Mouse (Mus musculus) midbrain, embryonic 16.5 days (tissue): ENCODE data around the gene Hipk2. TPM values are rescaled to one million over a fixed set of nuclear protein-coding genes. Genes with fewer than 3 reads are reported as not detected.
A peak's percentile ranks its signal among the peaks of the same experiment; 100 is the strongest.

Source experiments
- ATAC-seq: fragments of 200-750 bp; cut with Nextera tagmentation; 2 replicates; pipeline ENCODE4 v1.8.0; 2017; ENCODE audit warnings: moderate TSS enrichment
- H3K27ac ChIP-seq: fragments of 300-500 bp; sonication (generic); 2 replicates; pipeline ENCODE4 v1.5.1; 2014; ENCODE audit warnings: mild to moderate bottlenecking, low read length, mixed read lengths
- H3K27me3 ChIP-seq: fragments of 300-500 bp; sonication (generic); 2 replicates; pipeline ENCODE4 v1.6.1; 2014; ENCODE audit warnings: low read depth, low read length, mixed read lengths; ENCODE audit not compliant: control insufficient read depth, insufficient read depth
- H3K36me3 ChIP-seq: fragments of 300-500 bp; sonication (generic); 2 replicates; pipeline ENCODE4 v1.6.1; 2014; ENCODE audit warnings: mild to moderate bottlenecking, low read length, moderate library complexity, mixed read lengths; ENCODE audit not compliant: control insufficient read depth, insufficient read depth
- H3K4me1 ChIP-seq: fragments of 300-500 bp; sonication (generic); 2 replicates; pipeline ENCODE4 v1.6.1; 2014; ENCODE audit warnings: mild to moderate bottlenecking, low read length, mixed read lengths; ENCODE audit not compliant: control insufficient read depth, insufficient read depth
- H3K4me2 ChIP-seq: fragments of 300-500 bp; sonication (generic); 2 replicates; pipeline ENCODE4 v1.6.1; 2014; ENCODE audit warnings: mild to moderate bottlenecking, low read length, mixed read lengths
- H3K4me3 ChIP-seq: fragments of 300-500 bp; sonication (generic); 2 replicates; pipeline ENCODE4 v1.5.1; 2014; ENCODE audit warnings: low read depth, mild to moderate bottlenecking, low read length, moderate library complexity, mixed read lengths
- H3K9ac ChIP-seq: fragments of 300-500 bp; sonication (generic); 2 replicates; pipeline ENCODE4 v1.6.1; 2014; ENCODE audit warnings: low read depth, low read length, mixed read lengths
- H3K9me3 ChIP-seq: fragments of 300-500 bp; sonication (generic); replicated peaks from 2 replicates; pipeline ENCODE4 v1.6.1; 2014; ENCODE audit warnings: mild to moderate bottlenecking, low read length, mixed read lengths; ENCODE audit not compliant: control insufficient read depth, poor library complexity, severe bottlenecking
- WGBS: fragments of 180-500 bp; shearing (Covaris S2); extraction: QIAGEN DNeasy Blood & Tissue Kit; methylation state at CpG from one replicate; pipeline ENCODE4 v1.1.7; 2014; 5-methylcytosine and 5-hydroxymethylcytosine counted together
- polyA plus RNA-seq: library from polyadenylated mRNA; unstranded; fragments of >200 nt; fragmentation: Nextera tagmentation; extraction: Ambion mirVana; gene quantifications from 2 replicates; pipeline ENCODE4 v1.2.1, GENCODE M21; 2015

Hipk2 gene
- polyA plus RNA-seq, 1 experiment from 2014 or later = 32.7 TPM

DNA sequence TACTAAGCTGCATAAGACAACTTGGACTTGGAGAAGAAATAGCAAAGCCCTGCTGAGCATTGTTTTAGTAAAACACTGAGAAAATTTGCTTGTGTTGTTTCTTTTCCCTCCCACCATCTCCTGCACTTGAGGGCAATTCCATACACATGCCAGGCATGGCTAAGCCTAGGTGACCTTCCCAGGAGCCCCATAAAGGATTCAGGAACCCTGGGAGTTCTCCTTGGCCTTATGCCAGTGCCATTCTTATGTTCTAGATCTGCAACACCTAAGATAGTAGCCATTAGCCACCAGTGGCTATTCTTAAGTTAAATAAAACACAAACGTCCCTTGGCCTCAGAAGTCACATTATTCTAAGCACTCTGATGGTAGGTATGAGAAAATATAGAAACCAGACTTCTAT, 28.5 kb downstream of the Hipk2 start:
- H3K27ac ChIP-seq = no peak overlapping the region
- no peak overlapping the region for H3K4me3 ChIP-seq
- H3K27me3 ChIP-seq = no peaks in the 10 kb centered on the region
- H3K36me3 ChIP-seq = no peaks in the 10 kb centered on the region
- H3K9me3 ChIP-seq = no peaks in the 10 kb centered on the region
- H3K4me1 ChIP-seq = peaks cover 48% of the 10 kb centered on the region
- H3K4me2 ChIP-seq = no peak overlapping the region
- H3K9ac ChIP-seq = no peak overlapping the region
- WGBS = 67% methylated on average over 1 of the region's 1 CpGs
- no peak for ATAC-seq

DNA sequence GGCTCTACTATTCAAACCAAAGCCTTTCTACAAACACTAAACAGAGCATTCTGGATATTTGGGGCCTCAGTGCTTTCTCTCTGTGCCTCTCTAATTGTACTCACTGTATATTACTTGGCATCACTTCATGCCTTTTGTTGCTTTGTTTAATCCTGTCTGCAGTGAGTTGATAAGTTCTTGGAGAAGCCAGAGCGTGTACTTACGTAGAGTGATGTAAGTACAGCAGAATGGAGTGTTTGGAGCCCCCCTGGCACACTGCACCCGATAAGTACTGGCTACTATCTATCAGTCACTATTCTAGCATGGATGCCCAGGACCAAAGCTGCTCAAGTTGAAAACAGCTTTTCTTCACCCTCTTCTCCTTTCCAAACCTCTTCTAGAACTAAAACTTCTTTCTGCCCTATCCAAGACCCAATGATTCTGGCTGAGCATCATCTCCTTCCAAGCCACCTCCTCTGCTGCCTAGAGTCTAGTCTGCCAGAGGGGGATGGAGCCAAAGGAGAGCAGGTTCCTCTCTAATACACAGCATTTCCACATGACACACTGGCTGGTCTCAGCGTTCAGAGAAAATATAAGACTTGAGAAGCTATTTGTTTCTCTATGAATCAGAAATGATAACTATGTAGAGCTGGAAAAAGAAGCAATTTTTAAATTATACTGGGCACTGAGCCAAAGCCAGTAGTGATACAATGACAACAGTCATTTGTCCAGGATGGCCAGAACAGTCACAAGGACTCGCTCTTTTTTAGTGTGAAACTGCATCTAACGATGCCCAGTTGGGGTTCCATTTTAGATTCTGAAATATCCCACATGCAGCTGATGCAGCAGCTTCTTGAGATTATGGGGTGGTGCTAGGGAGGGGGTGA, 29.4 kb downstream of the Hipk2 start:
- ATAC-seq = no peak
- Histone ChIP-seq H3K27ac (peak overlapping the region; percentile 44), H3K4me1 (peaks cover 40% of the 10 kb centered on the region), H3K36me3 (no peaks in the 10 kb centered on the region), H3K9me3 (no peaks in the 10 kb centered on the region), H3K4me3 (no peak overlapping the region), H3K9ac (no peak overlapping the region), H3K4me2 (no peak overlapping the region), H3K27me3 (no peaks in the 10 kb centered on the region)
- 62% methylated on average over 6 of the region's 6 CpGs for WGBS

DNA sequence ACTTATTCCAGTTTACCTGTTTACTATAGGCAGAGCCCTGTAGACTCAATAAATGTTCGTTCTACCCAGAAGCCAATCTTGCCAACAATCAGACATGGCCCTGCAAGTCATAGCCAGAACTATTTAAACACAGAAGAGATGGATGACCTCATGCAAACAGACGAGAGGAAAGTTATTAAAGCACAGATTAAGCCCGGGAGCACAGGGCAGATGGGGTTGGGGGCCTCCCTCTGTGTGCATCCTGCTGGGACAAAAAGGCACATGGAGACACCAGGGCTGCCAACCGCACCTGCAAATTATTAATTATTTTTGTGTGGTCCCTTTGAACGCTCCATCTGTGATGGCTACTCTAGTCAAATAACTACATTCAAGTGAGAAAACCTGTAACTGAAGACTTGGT, 30.1 kb downstream of the Hipk2 start:
- no peak for ATAC-seq
- Histone ChIP-seq H3K27ac (no peak overlapping the region), H3K27me3 (no peaks in the 10 kb centered on the region), H3K4me3 (no peak overlapping the region), H3K9me3 (no peaks in the 10 kb centered on the region), H3K36me3 (no peaks in the 10 kb centered on the region), H3K4me1 (peaks cover 44% of the 10 kb centered on the region), H3K9ac (no peak overlapping the region), H3K4me2 (no peak overlapping the region)
- WGBS = 48% methylated on average over 5 of the region's 5 CpGs

DNA sequence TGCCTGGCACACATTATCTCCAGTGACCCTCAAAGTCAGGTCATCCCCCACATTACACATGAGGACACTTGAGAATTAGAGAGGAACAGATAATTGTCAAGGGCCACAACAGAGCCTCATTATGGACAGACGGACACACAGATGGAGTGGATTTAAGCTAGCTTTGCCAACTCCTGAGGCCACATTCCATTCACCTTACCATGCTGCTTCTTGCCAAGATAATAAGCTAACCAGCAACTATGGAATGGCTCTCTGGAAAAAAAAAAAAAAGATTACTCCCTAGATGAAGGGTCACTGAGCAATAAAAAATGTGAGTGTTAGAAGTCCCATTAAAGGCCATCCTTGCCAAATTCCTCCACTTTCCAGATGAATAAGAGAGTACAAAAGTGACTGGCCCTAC, 30.8 kb downstream of the Hipk2 start:
- Histone ChIP-seq H3K4me1 (peaks cover 50% of the 10 kb centered on the region), H3K9ac (no peak overlapping the region)
- 58% methylated on average over 1 of the region's 1 CpGs for WGBS

DNA sequence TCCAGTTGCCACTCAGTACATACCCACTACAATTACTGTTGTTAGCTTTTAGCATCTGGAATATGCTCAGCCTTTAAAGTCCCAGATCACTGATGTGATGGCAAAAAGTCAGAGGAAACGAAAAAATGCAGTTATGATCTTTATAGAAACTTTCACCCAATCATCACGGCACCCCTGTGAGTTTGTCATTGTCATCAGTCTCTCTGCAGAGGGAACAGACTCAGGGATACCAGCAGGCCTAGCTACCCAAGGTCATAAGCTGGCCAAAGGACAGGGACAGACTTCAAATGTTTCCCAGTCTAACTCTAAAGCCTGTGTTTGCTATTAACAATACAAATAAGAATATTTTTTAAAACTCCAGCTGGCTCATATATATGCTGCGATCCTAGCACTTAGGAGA, 34.4 kb downstream of the Hipk2 start:
- ATAC-seq = no peak
- WGBS = 85% methylated on average over 3 of the region's 3 CpGs

More for the DNA sequence above, 30.8 kb downstream of the Hipk2 start:
- H3K36me3 ChIP-seq = no peaks in the 10 kb centered on the region
- H3K4me3 ChIP-seq = no peak overlapping the region
- H3K27ac ChIP-seq = no peak overlapping the region
- H3K9me3 ChIP-seq = no peaks in the 10 kb centered on the region
- H3K27me3 ChIP-seq = no peaks in the 10 kb centered on the region
- H3K4me2 ChIP-seq = no peak overlapping the region
- ATAC-seq = no peak

DNA sequence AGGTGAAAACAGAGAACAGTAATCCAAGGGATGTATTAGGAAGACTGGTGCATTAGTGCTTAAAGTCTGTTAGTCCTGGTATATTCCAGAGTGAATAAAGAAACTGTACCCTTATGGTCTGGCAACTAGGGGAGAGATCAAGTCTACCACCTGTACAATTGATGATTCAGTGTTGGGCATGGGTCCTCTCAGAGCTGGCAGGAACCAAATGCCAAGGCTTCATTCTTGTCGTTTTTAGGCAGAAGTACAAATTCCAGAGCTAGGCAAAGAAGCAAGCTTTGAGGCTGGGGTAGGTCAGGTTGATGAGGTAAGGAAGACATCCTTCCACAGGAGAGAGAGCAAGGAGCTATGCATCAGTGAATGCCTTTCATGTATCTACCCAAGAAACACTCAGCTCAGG, 35.2 kb downstream of the Hipk2 start:
- no peak overlapping the region for H3K4me2 ChIP-seq
- no peak overlapping the region for H3K4me3 ChIP-seq
- H3K27ac ChIP-seq = no peak overlapping the region
- H3K9ac ChIP-seq = no peak overlapping the region
- 82% methylated on average over 1 of the region's 1 CpGs for WGBS
- H3K4me1 ChIP-seq = peaks cover 16% of the 10 kb centered on the region; the same call in 1 of the 2 replicates
- H3K36me3 ChIP-seq = no peaks in the 10 kb centered on the region
- no peaks in the 10 kb centered on the region for H3K27me3 ChIP-seq
- no peak for ATAC-seq
- H3K9me3 ChIP-seq = no peaks in the 10 kb centered on the region

More for the DNA sequence above, 34.4 kb downstream of the Hipk2 start:
- Histone ChIP-seq H3K27ac (no peak overlapping the region), H3K9me3 (no peaks in the 10 kb centered on the region), H3K9ac (no peak overlapping the region), H3K27me3 (no peaks in the 10 kb centered on the region), H3K4me3 (no peak overlapping the region), H3K36me3 (no peaks in the 10 kb centered on the region), H3K4me1 (peaks cover 23% of the 10 kb centered on the region), H3K4me2 (no peak overlapping the region)

DNA sequence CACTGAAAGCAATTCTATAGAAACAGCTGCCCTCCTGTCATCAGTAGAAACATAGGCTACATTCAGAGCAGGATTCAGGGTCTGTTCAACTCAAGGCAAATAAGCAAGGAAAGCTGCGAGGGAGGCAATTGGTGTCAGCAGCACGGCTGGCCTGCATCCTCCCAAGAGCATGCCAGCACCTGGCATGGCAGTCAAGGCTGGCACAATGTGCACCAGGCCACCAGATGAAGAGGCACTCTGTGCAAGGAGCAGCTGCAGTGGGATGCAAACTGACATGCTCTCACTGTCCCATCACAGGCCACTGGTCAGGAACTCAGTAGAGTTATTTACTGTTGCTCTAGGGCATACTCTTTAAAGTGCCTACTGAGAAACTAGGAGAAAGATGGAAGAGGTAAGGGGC, 35.6 kb downstream of the Hipk2 start:
- H3K4me3 ChIP-seq = no peak overlapping the region
- peak; percentile 43 for ATAC-seq

DNA sequence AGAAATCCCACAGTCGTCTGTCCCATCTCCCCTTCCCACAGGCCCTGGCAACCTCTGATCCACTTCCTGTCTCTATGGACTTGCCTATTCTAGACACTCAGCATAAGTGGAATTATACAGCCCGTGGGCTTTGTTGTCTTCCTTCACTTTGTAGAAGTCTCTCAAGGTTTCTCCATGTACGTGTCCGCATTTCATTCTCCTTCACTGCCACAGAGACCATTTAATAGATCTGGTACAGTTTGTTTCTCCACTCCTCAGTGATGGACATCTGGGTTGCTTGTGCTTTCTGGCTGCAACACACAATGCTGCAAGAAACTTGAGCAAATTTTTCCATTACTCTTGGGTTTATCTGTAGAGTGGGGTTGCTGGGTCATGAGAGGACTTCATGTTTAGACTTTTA, 36.1 kb downstream of the Hipk2 start:
- ATAC-seq = no peak
- no peaks in the 10 kb centered on the region for H3K36me3 ChIP-seq
- WGBS = 45% methylated on average over 4 of the region's 4 CpGs
- no peak overlapping the region for H3K9ac ChIP-seq
- no peaks in the 10 kb centered on the region for H3K27me3 ChIP-seq
- no peak overlapping the region for H3K4me2 ChIP-seq
- H3K4me1 ChIP-seq = peaks cover 12% of the 10 kb centered on the region; the same call in 1 of the 2 replicates
- H3K27ac ChIP-seq = no peak overlapping the region
- H3K9me3 ChIP-seq = no peaks in the 10 kb centered on the region
- H3K4me3 ChIP-seq = no peak overlapping the region

More for the DNA sequence above, 35.6 kb downstream of the Hipk2 start:
- no peak overlapping the region for H3K27ac ChIP-seq
- WGBS = 77% methylated on average over 2 of the region's 2 CpGs
- H3K9me3 ChIP-seq = no peaks in the 10 kb centered on the region
- no peak overlapping the region for H3K9ac ChIP-seq
- peaks cover 12% of the 10 kb centered on the region; the same call in 1 of the 2 replicates for H3K4me1 ChIP-seq
- no peaks in the 10 kb centered on the region for H3K36me3 ChIP-seq
- no peaks in the 10 kb centered on the region for H3K27me3 ChIP-seq
- no peak overlapping the region for H3K4me2 ChIP-seq

DNA sequence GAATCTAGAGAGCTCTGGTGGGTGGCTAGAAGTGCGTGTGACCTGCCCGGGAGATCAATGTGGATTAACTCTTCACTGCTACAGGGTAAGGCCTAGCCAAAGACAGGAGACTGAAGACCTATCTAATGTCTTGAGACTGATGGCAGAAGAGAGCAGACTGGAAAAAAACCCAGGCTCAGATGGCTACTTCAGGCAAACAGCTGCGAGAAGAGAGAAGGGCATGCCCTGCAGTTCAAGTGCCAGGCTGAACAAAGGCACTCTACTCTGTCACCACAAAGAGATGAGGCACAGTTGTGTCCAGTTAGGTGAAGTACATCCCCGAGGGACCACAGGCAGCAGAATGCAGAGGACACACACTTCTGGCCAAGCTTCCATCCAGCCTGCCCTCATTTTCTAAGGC, 37.9 kb downstream of the Hipk2 start:
- WGBS = 72% methylated on average over 4 of the region's 4 CpGs
- H3K27me3 ChIP-seq = no peaks in the 10 kb centered on the region

More for the DNA sequence above, 37.9 kb downstream of the Hipk2 start:
- no peak overlapping the region for H3K4me3 ChIP-seq
- no peaks in the 10 kb centered on the region for H3K9me3 ChIP-seq
- H3K9ac ChIP-seq = no peak overlapping the region
- no peak overlapping the region for H3K4me2 ChIP-seq
- H3K4me1 ChIP-seq = peaks cover 12% of the 10 kb centered on the region; the same call in 1 of the 2 replicates
- no peak for ATAC-seq
- H3K36me3 ChIP-seq = no peaks in the 10 kb centered on the region
- H3K27ac ChIP-seq = no peak overlapping the region
